Mouse (Mus musculus) lung, postnatal 0 days (tissue): ENCODE results near the gene Zfp398.

Experiments used
- CTCF ChIP-seq: IDR thresholded peaks from 2 replicates; pipeline ENCODE4 v1.5.1; 2016; ENCODE audit warnings: antibody characterized with exemption, mild to moderate bottlenecking
- EP300 ChIP-seq: IDR thresholded peaks from 2 replicates; pipeline ENCODE4 v1.6.1; 2016; ENCODE audit warnings: antibody characterized with exemption, mild to moderate bottlenecking, control low read depth

DNA sequence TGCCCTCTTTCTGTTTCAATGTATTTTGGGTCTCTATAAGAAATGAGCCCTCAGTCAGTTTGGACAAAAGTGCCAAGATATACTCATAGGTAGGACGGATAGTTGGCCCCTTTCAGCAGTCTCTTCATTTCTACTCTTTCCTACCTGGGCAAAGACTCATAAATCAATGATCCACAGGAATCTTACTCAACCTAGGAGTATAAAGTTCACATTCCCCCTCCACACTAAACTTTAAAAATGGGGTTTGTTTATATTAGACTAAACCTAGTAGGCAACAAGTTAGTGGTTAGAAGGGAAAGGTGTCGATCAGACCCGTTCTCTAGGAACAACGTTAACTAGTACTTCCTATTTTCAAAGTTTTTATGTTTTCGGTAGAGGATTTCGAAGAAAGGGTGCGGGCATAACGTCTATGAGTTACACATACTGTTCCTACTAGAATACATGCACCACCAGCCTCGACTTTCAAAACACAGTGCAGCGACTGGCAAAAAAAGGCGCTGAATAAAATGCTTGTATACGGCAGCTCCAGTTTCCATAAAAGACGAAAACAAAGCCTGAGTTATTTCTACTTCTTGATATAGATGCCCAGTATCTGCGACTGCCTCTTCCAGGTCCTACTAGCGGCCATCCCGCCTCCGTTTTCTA, 23.1 kb upstream of the Zfp398 start:
- TF ChIP-seq CTCF (no peak), EP300 (no peak)
